Mouse (Mus musculus): ENCODE data around the gene Usp10.

Usp10 gene

DNA sequence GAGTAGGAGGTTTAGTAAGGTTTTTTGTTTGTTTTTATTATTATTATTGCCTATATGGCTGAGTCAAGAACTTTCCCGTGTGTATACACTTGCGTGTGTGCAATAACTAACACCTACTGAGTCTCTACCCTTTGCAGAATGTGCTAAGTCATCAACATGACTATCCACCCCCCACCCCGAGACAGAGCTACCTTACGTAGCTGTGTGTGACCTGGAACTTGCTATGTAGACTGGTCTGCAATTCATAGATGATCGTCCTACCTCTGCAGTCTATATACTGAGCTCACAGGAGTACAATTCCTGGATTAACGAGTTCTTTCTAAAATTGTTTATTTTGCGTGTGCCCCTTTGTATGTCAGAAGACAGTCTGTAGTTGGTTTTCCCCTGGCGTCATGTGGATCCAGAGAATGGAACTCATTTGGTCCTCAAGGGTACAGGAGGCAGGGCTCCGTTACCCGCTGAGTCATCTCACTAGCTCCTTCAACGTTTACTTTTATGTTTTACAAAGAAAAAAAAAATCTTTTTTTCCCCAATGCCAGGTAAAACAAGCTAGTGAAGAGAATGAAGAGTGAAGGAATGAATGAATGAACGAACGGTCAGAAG is at the start of gene Usp10:
Gene Usp10, plus strand, starts transcription at position 417 of the 603 bp plus-strand sequence.
- no peak for DNase-seq (ENCODE audit: low spot score in 2 of 2)

DNA sequence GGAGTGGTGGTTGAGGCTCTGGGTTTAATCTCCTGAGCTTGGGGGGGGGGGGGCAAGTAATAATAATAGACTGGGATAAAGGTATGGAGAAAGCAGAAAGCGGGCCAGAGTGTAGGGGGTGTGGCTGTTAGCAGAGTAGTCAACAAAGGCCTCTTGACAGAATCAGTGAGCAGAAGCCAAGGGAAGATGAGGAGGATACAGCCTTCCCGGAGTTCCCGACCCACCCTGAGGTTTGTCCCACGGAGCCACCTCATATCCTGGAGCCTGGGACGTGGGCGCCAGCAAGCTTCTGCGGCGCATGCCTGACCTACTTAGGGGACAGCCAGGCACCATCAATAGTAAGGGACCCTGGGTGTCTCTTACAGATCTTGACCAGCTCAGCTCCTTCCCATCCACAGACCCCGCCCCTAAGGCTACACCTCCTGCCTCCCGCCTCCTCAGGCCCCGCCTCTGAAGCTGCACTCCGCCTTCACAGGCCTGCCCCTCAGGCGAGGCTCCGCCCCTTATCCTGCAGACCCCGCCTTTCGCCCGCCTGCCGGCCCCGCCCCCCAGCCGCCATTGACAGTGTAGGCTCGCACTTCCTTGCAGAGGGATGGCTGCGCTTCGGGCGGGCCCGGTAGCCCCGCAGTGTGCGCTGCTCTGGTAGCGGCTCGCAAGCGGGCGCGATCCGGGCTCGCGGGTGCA is 48.3 kb upstream of the Usp10 start, which contains the start of gene Klhl36:
Gene Klhl36, plus strand, starts transcription at position 561 of the 684 bp plus-strand sequence.
- peak; percentile 99 for DNase-seq (ENCODE audit: low spot score in 2 of 2)

DNA sequence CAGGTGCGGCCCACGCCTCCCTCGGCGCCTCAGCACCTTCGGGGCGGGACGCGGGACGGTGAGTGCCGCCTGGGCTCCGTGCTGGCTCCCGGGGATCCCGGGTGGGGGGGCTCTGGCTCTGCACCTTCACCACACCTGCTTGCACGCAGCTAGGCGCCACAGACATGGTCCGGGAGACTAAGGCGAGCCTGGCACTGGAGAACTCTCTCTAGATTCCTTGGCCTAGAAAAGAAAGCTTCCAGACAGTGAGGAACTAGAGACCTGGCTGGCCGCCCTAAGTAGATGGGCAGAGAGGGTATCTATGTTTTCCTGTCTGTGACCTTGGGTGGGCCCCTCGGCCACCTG is 47.8 kb upstream of the Usp10 start:
- no peak for DNase-seq (ENCODE audit: low spot score in 2 of 2)

DNA sequence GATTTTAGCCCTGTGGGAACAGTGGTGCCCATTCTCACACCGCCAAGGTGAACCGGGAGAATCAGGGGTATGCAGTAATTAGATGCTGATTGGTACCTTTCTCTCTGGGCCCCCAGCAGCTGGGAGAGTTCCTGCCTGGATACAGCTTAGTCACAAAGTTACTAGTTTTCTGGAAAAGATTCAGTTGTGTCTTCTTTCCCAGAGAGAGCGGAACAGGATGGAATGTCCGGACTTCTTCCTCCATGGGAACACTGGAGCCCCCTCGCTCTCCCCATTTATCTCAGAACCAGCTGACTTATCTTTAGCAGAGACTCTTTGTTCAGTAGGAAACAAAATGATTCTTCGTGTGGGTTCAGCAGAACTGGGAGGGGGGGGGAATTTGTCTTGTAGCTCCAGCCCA is 47.4 kb upstream of the Usp10 start:
- no peak for DNase-seq (ENCODE audit: low spot score in 2 of 2)

DNA sequence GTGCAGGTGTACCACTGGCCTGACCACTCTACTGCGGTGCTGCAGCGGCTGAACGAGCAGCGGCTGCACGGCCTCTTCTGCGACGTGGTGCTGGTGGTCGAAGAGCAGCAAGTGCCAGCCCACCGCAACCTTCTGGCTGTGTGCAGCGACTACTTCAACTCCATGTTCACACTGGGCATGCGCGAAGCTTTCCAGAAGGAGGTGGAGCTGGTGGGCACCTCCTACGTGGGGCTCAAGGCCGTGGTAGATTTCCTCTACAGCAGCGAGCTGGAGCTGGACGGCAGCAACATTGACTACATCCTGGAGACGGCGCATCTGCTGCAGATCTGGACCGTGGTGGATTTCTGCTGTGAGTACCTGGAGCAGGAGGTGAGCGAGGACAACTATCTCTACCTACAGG is 40.5 kb upstream of the Usp10 start:
- no peak for DNase-seq (ENCODE audit: low spot score in 2 of 2)

DNA sequence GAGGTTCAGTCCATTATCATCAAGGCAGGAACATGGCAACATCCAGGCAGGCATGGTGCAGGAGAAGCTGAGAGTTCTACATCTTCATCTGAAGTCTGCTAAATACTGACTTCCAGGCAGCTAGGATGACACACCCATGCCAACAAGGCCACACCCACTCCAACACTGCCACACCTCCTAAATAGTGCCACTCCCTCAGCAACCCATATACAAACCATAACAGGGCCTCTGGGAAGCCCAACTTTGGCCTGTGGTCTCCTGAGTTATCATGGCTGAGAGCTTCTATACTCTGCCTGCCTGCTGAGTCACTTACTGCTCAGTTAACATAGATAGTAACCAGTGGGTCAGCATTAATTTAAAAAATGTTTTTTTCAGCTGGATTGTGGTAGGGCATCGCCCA is 37.0 kb upstream of the Usp10 start:
- DNase-seq (ENCODE audit: low spot score in 2 of 2): no peak

DNA sequence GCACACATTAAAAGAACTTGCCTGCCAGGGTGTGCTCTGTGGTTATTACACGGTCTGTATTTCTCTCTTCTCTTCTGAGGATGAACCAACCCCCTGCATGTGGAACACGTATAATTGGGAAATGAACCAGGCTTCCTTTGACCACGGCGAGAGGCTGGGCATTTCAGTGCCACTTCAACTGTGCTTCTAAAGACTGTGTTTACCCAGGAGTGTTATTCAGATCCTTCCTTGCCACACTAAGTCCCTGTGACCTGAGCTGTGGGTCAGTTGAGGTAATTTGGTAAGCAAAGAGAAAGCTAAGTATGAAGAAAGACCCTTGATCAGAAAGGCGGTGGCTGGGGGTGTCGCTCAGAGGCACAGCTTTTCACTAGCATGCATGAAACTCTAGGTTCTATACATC is 28.9 kb upstream of the Usp10 start:
- no peak for DNase-seq (ENCODE audit: low spot score in 2 of 2)

DNA sequence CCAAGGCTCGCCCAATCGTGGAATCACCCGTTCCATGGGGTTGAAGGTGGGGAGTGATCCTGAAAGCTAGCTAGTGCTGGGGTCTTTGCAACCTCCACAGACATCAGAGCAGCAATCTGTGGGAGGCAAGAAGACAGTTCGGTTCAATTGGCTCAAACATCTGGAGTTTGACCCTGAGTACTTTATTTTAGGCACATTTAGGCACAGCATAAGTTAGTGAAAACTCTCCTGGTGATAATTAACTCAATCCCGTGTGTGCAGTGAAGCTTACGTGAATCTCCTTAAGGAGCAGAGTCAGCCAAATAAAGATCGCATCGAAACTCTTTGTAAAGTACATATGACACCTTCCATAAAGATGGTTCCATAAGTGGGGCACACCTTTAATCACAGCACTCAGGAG is 28.2 kb upstream of the Usp10 start:
- no peak for DNase-seq (ENCODE audit: low spot score in 2 of 2)

DNA sequence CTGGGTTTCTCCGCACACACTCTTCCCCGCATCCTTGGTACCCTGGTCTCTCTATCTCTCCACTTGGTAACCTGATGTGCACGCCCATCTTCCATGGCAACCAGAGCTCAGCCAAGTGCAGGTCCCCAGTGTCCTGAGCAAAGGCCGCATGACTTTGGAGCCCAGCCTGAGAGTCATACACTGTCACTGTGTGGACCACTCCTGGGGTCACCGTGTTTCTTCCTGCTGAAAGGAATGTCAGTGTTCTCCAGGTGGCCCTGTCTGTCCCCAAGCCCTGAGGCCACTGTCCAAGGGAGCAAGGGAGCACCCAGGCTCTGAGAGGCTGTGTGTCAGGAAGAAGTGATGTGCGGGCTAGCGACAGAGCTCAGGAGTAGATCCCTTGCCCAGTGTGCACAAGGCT is 26.9 kb upstream of the Usp10 start:
- no peak for DNase-seq (ENCODE audit: low spot score in 2 of 2)

DNA sequence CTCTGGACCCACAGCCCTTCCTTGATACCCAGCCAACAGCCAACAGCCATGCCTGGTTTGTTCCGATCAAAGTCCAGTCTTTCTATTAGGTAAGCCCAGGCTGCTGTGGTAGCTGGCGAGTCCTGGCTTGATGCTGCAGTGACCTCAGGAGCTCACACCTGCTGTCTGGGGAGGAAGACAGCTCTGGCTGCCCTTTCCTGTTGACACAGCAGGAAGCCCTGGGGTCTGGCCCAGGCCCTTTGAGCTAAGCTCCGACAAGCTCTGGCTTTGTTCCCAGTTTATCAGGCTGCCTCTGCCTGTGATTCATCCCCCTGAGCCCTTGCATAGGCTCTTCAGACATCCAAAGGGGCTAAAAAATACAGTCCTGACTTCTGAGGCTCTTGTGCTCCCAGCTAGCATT is 24.5 kb upstream of the Usp10 start:
- DNase-seq (ENCODE audit: low spot score in 2 of 2): peak; percentile 37 to 63

DNA sequence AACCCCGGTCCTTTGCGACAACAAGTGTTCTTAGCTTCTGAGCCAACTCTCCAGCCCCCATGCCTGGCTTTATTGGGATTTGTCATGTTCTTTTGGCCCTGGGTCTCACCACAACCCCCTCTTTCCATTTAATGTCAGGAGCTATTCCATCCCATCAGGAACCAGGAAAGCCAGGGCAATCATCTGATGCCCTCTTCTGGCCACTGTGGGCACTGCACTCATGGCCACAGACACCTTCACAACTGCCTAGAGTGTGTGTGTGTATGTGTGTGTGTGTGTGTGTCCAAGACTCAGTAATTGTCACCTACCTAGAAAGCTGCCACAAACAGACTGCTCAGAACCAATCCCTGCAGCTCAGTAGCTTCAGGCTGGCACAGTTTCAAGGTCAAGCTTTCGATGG is 23.0 kb upstream of the Usp10 start:
- peak; percentile 13 to 14 for DNase-seq (ENCODE audit: low spot score in 2 of 2)

DNA sequence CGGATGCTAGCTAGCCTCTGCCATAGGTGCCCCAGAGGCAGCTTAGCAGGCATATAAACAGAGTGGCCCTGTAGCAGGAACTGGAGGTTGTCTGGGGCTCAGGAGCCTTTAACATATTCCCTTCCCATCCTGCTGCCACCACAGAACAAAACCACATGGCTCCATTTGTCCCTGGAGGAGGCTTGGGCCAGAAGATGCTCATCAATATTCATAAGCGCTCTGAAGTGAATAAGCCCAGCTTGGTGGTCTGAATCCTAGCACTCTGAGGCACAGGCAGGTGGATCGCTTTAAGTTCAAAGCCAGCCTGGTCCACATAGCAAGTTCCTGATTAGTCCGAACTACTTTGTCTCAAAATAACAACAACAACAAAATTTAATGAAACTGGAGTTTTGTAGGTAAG is 22.1 kb upstream of the Usp10 start:
- no peak for DNase-seq (ENCODE audit: low spot score in 2 of 2)

DNA sequence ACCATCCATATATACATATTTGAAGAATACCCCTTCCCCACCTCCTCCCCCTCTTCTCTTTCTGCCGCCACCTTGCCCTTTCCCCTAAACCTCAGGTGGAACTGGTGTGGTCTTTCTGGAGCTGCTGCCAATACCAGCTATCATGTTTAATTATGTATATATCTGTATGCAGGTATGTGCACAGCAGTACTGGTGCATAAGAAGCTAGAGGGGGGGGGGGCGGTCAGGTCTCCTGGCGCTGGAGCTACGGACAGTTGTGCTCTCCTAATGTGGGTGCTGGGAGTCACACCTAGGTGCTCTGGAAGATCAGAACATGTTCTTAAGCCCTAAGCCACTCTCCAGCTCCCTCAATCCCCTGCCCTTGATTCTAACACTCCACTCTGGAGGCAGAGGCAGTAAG is 13.1 kb upstream of the Usp10 start:
- DNase-seq (ENCODE audit: low spot score in 2 of 2): no peak

DNA sequence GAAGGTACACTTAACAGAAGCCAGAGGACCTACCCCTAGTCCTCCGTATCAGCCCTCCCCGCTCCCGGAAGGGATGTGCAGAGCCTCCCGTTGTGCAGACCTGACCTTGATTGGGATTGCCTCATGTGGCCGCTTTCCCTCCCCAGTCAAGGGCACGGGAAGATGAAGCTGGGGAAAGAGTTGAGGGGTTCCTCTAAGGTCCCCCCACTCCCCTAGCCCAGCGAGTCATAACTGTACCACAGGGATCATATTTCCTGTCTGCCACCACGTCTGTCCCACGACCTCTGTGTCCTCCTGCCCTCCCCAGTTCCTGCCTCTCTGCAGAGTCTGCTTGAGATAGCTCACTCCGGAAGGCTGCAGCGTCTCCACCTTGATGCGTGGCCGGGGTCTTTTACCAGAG is 12.2 kb upstream of the Usp10 start:
- DNase-seq (ENCODE audit: low spot score in 2 of 2): no peak

DNA sequence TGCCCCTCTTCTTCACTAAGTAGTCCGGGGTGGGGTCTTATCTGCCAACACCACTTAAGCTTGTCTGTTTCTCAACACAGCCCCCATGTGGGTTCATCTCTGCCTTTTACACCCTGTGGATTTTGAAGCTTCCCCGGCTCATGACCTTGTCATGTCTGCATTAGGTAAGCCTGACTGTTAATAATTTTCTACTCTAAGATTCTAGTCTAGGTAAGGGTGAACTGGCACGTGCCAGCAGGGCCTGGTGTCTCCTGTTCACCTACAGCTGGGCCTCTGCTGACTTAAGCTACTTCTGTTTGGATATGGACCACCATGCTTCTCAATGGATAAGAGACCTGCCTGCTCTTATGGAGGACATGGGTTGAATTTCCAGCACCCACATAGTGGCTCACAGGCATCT is 8.8 kb upstream of the Usp10 start:
- no peak for DNase-seq (ENCODE audit: low spot score in 2 of 2)

DNA sequence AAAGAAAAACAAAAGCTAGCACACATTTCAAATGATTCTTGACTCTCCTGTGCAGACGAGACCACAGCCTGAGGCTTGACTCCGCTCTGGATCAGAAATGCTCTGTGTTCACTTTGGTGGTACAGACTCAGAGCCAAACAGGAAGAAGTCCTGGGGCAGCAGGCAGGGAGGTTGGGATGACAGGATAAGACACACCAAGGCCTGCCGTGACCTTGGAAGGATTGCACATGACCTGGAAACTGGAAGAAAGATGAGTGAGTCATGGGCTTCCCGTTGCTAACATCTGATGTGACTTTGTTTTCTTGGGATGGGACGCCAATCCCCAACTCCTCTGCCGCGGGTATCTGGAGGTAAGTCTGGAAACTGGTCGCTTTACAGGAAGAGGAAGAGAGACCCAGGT is 8.2 kb upstream of the Usp10 start:
- no peak for DNase-seq (ENCODE audit: low spot score in 2 of 2)

DNA sequence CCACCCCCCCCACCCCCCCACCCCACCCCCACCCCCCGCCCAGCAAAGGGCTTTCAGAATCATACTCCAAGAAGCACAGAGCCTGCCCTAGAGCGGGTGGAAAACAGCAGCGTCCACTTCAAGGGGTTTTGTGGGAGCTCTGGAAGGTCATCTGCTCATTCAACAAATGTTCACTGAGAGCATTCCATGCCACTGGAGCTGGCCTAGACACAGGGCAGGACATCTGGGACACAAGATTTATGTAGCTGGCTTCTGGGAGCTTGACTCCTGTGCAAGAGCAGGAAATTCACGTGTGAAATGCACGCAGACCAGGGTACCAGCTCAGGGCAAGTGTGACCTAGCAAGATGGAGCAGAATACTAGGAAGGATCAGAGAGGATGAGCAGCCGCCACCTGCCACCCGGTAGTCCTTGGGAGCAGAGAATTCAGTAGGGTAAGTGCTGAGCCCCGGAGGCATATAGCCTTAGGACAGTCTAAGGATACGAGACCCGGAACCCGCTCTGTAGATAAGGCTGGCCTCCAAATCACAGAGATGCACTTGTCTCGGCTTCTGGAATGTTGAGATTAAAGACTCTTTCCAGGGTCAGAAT is 5.7 kb upstream of the Usp10 start:
- no peak for DNase-seq (ENCODE audit: low spot score in 2 of 2)

DNA sequence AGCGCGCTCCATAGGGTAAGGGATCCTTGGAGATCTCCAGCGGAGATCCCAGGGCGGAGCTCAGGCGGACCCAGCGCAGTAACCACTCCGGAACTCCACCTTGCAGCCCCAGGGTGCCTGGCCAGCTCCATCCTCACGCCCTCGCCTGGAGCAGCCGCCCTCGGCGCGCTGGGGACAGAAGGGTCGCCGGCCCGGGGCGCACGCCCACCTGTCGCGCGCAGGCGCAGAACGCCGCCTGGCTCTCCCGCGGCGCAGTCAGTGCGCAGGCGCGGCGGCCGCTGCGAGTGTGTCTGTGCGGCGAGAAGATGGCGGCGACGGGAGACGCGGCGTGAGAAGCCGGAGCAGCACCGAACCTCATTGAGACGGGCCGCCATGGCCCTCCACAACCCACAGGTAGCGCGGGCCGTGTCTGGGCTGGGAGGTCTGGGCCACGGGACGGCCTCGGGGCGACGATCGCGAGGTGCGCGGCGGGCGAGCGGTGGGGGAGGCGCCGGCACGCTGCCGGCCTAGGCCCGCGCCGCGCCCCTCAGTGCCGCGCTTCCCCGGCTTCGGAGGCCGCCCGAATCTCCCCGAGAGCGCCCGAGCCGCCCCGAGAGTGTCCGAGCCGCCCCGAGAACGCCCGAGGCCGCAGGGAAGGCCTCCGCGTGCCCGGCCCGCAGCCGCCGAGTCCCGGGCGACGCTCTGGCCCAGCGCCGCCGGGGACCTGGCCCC is 542 bp downstream of the Usp10 start, which contains the start of gene Gm20388:
Gene Gm20388, plus strand, starts transcription at position 295 of the 711 bp plus-strand sequence.
- DNase-seq (ENCODE audit: low spot score in 2 of 2): peak; percentile 92 to 94

DNA sequence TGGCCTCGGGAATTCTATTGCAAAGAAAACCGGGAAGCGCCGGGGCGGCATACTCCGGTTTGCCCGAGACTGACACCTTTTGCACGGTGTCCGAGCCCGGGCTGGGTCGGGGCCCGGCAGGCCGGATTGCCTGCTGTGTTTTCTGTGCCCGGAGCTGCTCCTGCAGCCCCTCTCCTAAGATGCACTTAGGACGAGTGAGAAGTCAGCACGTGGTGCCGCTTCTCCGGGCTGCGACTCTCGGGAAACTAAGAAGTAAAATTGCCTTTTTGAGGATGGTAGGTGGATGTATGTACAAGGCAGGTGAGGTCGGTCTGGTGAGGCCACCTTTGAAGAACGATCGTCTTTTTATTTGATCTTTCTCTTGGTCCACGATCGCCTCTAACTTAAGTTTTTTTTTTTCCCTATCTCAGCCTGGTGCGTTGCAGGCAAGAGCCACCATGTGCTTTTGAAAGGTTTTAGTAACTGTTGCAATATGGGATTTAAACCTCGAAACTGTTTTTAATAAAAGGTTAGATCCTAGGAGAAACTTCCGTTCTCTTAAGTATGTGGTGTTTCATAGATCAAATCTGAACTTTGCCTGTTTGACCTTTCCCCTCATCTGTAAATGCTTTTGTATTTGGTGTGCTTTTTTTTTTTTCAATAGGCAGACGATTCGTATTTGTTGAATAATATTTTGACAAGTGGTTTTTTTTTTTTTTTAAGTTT is 1.2 kb downstream of the Usp10 start:
- DNase-seq (ENCODE audit: low spot score in 2 of 2): no peak

DNA sequence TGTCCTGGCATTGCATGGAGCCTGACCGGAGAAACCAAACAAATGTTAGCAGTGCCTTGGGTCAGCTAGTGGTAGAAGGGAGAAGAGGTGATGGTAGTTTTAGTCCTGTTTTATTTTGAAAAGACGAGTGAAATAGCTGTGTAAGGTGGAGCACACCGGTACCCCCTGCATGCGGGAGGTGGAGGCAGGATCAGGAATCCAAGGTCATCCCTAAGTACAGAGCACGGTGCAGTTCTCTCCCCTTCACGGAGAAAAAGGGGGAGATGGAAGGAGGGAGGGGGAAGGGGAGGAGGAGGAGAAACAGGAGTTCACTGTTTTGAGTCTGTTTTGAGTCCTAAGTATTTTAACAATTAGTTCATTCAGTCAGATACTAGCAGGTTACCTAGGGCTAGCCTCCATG is 2.5 kb downstream of the Usp10 start:
- no peak for DNase-seq (ENCODE audit: low spot score in 2 of 2)

DNA sequence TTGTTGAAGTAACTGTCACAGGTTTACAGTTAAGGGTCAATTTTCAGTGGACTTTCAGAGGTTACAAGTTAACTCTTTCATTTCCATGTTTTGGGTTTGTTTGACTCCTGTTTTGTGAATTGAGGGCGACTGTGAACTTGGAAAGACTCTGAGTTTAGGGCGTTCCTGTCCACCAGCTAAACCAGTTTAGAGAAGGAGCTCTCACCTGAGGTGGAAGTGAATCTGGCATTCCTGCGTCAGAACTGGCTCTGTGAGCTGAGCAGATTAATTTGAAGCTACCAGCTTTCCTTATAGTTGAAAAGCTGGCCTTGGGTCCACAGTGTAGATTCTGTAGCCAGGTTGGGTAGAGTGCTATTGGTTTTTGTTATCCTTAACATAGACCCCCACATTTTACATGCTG is 3.0 kb downstream of the Usp10 start:
- DNase-seq (ENCODE audit: low spot score in 2 of 2): no peak

DNA sequence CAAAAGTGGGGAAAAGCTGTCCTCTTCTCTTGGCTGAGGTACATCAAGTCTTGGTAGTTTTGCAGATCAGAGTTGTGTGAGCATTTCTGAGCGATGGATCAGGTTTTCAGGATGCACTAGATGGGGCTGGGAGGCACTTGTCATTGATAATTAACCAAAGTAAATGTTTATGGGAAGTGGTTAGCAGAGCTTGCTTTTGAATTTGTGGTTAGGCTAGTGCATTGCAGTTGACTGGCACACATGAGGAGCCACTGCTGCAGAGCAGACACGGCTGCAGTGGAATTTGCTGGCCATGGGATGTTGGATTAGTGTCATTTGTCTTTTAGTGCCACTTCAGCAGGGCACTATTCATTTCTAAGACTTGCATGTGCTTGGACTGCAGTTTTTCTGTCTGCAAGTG is 4.0 kb downstream of the Usp10 start:
- no peak for DNase-seq (ENCODE audit: low spot score in 2 of 2)
